Mouse (Mus musculus) layer of hippocampus, postnatal 25 days (tissue): ENCODE data around the gene Tyw1. TPM values are rescaled to one million over a fixed set of nuclear protein-coding genes. Genes with fewer than 3 reads are reported as not detected.

Source experiments
- DNase-seq, 2 experiments: peaks; one replicate each; pipeline ENCODE4 v3.0.0; 2022; ENCODE audit warnings: mixed read lengths in 2 of 2, low spot score in 1 of 2; ENCODE audit errors: extremely low spot score in 1 of 2
- total RNA-seq, 2 experiments: library from RNA; stranded (reverse); gene quantifications; 2 replicates each; pipeline ENCODE4 v1.2.3; 2021

The Tyw1 gene
- total RNA-seq, 2 experiments from 2014 or later, result 14.4 to 18.6 TPM

DNA sequence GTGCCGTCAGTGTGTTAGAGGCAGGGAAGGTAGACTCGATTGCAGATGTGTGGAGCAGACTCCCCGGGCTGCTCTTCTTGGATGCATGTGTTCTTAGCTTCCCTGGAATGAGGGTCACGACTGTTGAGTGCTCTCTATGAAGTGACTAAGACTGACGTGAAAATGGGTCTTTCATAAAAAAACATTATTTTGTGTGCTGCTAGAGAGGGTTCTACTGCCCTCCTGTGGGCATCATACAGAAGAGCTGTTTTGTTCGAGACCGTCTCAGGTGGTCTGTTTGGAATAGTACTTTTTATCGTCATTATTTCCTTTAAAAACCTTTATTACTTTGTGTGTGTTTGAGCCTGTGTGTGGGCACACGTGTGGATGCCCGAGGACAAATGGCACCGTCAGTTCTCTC is 8.0 kb downstream of the Tyw1 start:
- no peak for DNase-seq

DNA sequence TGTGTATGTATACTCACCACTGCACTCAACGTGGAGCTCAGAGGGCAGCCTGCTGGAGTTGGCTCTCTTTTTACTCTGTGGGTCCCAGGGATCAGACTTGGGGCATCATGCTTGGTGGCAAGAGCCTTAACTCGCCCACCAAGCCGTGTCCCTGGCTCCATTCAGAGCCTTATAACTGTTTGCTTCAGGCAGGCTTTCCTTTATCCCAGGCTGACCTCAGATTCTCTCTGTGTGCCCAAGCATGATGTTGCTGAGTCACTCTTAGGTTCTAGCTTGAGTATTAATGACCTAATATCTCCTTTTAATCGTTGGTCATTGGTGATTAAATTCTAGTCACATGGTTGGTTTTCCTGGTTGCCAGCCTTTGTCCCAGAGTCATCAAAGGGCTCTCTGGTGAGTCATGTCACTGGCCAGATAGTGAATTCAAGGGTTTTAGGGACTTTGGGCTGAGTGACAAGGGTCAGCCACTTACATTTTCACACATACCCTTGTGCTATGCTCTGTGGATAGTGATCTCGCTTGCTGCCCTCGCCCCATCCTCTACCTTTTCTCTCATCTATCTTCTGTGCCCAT is 9.1 kb downstream of the Tyw1 start:
- DNase-seq, result no peak

DNA sequence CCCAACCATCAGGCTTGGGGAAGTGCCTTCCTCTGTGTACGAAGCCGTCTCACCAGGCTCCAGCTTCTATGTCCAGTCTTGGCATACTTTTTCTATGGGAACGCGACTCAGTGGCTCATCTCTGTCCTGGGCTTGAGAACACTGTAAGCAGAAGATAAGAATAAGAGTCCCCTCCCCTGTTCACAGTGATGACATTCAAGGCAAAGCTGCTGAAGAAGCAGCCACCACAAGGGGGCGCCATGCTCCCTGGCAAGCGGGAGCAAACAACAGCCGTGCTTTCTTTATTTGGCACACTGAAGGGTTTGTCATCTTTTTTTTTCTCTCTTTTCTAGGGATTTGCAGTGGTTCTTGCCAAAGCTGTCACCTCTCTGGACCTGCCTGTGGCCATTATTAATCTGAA is 11.2 kb downstream of the Tyw1 start:
- DNase-seq, result peak in 1 of 2 experiments; percentile 61

DNA sequence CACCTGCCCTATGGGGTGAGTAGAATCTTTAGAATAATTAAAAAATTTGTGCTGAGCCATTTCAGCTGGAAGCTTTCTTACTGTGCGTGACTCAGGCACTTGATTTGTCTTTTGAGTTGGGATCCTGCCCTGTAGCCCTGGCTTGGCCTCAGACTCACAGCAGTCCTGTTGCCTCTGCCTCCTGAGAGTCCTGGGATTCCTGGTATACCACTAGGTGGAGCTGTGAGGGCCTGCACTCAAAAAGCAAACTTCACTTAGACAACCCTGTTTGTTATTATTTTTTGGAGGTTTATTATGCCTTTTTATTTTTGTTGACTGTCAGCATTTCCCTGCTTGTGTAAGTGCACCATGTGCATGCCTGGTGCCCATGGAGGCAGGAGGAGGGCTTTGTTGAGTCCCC is 11.9 kb downstream of the Tyw1 start:
- DNase-seq, result no peak

DNA sequence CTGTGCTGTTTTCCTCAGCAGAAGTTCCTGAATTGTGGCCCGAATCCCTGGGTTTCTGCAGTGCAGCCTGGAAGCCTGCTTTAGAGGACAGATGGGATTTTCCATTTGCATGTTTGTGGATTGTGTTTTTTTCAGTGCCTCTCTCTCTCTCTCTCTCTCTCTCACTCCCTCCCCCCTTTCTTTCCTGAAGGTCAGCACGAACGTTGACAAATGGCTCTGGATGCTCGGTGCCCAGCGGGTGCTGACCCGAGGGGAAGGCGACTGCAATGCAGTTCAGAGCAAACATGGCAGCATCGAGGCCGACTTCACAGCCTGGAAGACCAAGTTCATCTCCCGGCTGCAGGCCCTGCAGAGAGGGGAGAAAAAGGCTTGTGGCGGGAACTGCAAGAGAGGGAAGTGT is 13.6 kb downstream of the Tyw1 start:
- DNase-seq, result no peak

DNA sequence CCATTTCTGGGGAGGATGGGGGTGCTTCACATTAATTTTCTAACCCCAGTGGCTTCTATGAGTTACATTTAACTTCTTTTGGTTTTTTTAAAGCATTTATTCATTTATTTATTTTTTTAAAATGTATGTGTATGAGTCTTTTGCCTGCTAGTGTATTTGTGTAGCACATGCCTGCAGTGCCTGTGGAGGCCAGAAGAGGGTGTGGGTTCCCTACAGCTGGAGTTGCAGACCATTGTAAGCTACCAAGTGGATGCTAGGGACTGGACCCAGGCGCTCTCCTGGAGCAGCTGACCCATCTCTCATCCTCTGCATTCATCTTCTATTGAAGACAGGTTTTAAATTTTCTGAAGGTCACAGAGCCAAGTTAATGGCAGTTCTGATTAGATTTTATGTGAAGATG is 16.9 kb downstream of the Tyw1 start:
- no peak for DNase-seq

DNA sequence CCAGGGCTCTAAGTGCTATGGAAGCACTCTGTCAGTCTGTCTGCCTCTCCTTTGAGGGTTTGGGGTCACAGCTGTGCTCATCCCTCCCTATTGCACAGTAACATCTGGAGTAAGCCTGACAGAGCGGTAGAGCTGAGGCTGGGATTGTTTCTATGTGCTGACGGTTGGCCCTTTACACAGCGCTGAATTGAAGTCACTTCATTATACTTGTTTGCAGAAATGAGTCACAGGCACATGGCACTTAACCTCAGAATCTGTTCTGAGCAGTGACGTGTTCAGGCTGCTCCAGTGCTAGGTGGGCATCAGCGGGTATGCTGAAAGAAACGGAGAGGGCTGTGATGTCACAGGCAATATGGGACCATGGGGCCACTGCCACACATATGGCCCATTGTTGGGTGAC is 17.6 kb downstream of the Tyw1 start:
- DNase-seq, result no peak

DNA sequence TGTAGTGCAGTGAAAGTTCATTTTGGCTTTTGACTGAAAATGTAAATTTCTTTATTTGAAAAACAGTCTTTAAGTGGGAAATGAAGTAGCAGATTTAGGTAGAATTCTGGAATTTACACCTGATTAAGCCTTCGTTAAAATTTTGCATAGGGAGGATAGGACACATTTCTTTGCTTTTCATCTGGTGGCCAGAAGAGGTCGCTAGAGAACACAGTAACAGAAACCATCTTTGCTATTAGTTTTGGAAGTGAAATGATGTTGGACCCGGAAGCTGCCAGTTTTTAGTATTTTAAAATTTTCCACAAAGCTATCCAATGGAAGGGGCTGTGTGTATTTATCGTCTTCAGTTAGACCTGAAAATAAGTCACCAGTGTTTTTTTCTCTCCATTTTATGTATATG is 20.1 kb downstream of the Tyw1 start:
- DNase-seq, result peak in 1 of 2 experiments; percentile 45

DNA sequence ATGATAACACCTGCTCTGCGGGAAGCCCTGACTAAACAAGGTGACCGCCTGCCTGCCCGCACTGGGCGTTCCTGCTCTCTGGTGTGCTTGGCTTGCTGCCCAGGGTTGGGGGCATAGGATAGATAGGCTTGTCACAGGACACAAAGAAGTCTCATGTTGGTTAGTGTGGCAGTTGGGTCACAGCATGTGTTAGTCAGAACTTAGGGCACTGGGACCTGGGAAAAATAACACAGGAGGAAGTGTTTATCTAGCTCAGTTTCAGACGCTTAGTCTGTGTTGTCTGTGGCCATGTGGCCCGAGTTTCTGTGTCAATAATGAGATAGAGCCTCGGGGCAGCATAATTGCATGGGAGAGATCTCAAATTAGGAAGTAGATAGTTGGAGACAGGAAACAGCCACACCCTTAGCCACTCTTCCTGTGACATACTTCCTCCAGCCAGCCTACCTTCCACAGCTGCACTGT is 22.6 kb downstream of the Tyw1 start:
- DNase-seq, result no peak

DNA sequence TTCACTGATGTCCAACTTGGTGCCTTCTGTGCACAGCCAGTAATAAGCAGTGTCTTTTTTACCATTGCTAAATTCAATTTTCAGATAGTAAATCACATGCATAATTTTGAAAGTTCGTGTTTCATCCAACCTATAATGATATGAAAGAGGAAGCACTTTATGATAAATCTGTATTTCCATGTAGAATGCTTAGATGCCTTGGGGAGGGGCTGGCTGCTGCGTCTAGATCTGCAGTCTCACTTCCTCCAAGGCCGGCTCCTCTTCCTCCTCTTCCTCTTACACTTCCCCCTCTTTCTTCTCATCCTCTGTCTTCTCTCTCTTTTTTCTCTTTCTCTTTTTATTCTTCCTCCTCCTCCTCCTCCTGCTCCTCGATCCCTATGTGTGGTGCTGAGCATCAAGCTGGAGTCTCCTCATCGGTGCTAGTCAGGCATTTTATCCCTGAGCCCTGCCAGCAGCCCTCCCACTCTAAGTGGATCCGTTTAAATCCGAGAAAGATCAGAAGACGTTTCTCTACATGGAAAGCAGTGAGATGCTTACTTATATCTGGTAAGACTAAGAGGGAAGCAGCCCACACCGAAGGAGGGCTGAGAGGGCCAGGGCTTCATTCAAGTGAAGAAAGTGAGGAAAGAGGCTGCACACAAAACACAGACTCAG is 27.8 kb downstream of the Tyw1 start:
- no peak for DNase-seq

DNA sequence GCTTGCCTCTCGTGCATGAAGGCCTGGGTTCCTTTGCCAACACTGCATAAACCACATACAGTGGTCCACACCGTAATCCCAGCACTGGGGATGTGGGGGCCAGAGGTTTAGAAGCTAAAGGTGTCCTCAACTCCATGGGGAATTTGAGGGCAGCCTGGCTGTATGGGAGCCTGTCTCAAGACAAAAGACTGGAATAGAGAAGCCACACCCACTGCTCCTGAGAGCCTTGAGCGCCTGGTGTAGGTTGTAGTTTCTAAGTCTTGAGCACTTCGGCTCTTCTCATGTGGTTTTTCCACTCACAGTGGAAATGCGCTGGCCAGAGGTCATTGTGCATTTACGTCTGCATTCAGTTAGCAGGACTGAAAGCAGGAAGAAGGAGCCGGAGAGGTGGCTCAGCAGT is 32.7 kb downstream of the Tyw1 start:
- no peak for DNase-seq

DNA sequence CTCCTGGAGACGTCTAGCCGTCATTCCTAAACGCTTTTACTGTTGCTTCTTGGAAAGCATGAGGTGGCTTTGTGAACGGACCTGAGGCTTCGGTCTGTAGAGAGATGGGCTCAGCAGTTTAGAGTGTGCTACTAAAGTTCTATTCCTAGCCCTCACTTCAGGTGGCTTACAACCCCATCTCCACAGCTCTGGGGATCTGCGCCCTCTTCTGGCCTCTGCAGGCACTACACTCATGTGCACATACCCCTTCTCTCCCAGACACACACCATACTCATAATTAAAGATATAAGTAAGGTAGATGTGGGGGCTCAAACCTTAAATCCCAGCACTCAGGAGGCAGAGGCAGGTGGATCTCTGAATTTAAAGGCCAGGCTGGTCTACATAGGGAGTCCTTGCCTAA is 34.8 kb downstream of the Tyw1 start:
- DNase-seq, result no peak

DNA sequence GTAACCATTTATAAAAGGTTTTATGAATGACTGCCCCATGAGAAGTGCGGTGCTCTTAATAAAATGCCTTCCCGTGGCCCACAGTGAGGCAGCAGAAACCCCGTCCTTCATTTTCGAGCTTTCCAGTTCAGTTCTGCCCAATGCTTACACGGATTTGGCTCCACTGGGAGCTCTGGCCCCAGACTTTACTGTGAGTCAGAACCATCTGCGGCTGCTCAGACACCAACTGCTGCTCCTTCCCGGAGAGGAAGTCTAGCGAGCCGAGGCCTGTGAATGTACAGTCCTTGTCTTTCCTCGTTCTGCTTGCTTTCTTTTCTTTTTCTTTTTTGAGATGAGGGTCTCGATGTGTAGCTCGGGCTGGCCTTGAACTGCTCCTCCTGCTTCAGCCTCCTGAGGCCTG is 35.4 kb downstream of the Tyw1 start:
- DNase-seq, result peak; percentile 35 to 38

DNA sequence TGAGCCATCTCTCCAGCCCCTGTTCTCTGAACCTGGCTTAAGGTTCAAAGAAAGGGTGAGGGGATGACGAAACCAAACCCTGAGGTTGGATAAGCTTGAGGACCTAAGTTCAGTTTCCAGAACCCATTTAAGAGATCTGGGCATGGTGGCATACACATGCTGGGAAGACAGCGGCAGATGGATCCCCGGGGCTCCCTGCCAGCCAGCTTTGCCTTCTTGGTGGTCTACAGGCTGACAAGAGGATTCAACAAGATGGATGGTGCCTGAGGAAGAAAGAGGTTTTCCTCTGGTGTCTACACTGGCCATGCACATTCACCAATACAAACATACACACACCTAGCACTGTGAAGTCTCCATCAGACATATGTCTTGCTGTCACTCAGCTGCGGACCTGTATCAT is 37.6 kb downstream of the Tyw1 start:
- DNase-seq, result no peak

DNA sequence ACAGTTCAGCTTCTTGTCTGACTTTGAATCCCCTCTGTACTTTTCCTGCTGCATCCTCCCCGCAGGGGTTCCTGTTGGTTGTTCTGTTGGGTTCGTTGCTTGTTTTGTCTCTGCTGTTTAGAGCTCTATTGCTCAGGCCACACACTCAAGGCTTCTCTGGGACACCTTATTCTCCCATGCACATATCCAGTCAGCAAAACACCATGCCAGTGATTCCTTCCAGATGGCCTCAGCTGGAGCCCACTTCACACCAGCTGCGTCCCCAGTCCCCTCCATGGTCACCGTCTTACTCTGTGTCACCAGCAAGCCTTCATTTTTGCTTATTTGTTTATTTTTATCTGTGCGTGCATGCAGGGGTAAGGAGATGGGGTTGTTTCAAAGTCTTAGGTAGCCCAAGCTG is 38.5 kb downstream of the Tyw1 start:
- DNase-seq, result no peak

DNA sequence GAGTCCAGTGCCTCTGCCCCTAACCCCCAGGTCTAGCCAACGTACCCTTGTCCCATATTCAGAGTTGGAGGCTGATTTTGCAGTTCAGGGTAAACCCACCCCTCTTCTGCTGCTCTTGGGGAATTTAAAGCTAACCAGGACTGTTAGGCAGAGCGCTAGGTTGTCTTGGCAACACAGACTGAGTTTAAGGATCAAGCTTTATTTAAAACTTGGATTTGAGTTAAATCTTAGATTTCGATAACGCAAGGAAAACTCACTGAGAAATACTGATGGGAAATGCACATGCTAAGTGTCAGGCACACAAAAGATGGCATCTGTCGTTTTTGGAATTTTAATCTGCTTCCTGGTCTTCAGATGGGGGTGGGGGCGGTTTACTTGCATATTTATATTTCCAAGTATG is 39.2 kb downstream of the Tyw1 start:
- no peak for DNase-seq

DNA sequence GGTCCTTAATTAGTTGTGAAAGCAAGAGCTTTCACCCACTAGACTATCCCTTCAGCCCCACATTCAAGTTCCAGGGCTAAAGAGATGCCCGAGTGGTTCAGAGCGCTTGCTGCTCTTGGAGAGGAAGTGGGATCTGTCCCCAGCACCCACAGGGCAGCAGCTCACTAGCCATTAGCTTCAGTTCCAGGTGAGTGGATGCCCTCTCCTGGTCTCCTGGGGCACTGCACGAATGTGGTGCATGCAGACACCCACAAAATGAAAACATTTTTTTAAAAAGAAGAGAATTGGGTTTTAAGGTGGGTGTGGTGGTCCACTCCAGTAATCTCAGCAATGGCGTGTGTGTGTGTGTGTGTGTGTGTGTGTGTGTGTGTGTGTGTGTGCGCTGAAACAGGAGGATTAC is 40.7 kb downstream of the Tyw1 start:
- no peak for DNase-seq

DNA sequence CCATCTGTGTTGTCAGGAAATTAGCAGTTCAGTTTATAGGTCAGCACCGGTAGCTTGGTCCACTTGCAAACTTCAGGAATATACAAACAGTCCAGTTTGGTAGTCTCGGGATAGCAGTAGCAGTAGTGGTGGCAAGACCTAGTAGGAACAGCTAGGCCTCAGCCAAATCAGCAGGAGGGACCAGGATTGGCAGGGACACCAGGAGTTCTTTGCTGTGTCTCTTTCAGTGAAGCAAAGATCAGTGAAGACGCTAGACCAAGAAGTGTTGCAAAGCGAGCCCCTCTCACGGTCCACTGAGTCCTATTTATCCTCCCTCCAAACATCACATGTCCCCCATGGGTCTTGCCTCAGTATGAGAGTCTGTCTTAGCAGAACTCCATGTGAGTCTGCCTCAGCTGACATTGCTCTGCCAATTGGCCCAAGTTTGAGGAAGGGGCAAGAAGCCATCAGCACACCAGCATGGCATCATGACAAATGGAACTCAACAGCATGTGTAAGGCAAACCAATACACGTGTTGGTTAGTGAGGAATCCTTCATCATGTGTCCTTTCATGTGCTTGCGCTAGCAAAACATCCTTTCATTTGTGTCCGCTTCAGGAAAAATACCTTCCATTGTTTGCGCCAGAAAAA is 43.5 kb downstream of the Tyw1 start:
- no peak for DNase-seq

DNA sequence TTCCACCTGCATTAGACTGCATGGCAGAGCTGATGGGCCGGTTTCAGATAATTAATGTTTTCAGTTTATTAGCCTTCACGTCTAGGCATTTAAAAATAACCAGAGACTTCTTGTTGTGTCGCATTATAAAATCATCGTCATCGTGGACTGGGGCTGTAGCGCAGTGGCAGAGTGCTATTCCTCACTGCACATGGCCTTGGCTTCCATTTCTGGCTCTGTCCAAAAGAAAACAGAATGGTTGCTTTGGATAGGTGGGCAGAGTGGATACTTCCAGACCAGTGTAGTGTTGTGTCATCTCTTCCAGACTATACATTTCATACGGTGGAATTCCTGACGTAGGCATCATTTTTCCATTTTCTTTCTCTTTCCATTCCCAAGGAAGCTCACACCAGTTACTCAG is 44.1 kb downstream of the Tyw1 start:
- no peak for DNase-seq

DNA sequence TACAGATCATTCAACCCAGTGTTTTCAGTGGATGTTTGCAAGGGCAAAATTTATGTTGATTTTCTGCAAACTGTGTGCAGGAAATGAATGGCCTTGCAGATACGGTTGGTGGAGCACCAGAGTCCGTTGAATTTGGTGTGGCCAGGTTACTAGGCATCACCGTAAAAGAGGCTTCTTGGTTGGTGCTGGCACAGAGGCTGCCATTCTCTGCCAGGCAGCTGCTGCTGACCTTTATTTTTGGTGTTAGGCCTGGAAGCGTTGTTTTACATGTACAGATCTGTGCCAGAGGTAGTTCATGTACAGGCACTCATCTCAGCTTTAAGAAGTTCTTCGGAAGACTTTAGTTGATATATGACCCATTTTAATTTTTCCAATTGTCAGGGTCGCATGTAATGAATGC is 48.2 kb downstream of the Tyw1 start:
- DNase-seq, result no peak

DNA sequence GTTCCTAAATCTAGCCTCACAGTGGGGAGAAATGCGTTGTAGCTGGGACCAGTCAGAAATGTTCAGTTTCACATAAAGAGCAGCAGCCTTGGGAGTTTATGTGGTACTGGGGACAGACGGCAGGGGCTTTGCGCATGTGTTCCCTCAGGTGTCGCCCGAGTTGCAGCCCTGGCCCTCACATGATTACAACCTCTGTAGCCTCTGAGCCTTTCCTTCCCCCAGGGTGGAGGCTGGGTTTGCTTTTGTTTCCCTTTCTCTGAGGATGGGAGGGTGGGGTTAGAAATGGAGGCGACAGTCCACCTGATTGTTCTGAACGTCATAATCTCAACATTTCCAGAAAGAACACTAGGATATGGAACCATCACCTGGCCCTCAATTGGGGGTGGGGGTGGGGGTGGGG is 52.5 kb downstream of the Tyw1 start:
- no peak for DNase-seq

DNA sequence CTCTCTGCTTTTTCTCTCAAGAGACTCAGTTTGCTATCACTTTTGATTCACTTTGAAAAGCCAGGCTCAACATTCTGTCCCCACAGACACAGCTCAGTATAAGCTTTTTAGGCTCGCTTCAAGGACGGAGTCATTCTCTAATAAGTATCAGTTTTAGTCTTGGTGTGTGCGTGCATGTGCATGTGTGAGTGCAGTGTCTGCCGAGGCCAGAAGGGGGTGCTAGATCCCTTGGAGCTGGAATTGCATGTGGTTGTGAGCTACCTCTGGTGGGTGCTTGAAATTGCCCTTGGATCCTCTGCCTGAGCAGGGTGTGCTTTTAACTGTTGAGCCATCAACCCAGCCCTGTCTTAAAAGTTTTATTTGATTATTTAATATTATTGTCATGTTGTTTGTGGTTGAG is 54.7 kb downstream of the Tyw1 start:
- DNase-seq, result no peak
